Mouse (Mus musculus): ENCODE results near the gene Golga7b.

GRCm38 (mm10) chr19:42258596-42258995, 11.2 kb downstream of the Golga7b start:
- TF ChIP-seq CTCF (IDR thresholded peaks at IDR 0.05; ENCODE audit: low read depth) (no peak), EP300 (IDR thresholded peaks at IDR 0.05; ENCODE audit: low read depth) (no peak)
